Mouse (Mus musculus) left cerebral cortex, postnatal 10 days (tissue): ENCODE data around the gene Galntl6. TPM values are rescaled to one million over a fixed set of nuclear protein-coding genes. Genes with fewer than 3 reads are reported as not detected.

ENCODE experiments used
- DNase-seq, 2 experiments: peaks; one replicate each; pipeline ENCODE4 v3.0.0; 2021 to 2022; ENCODE audit warnings: low spot score in 2 of 2, mixed read lengths in 1 of 2; ENCODE audit errors: extremely low spot score in 1 of 2
- intact Hi-C: fragments of 180-260 bp; cut with DNase I; formaldehyde crosslinking; loops from one replicate; pipeline ENCODE4 v1.15.1; 2025
- total RNA-seq, 2 experiments: library from RNA; stranded (reverse); gene quantifications; 2 replicates each; pipeline ENCODE4 v1.2.3; 2021

The Galntl6 gene
- total RNA-seq, 2 experiments from 2014 or later, result 47.6 to 48.8 TPM

- intact Hi-C loops, result no loop called here
- peak in 1 of 2 experiments; percentile 17 for DNase-seq
Observed at GRCm38 (mm10) chr8:58025094-58025493, 887.3 kb downstream of the Galntl6 start.

- intact Hi-C loops, result no loop called here
- no peak for DNase-seq
Observed at GRCm38 (mm10) chr8:58023426-58024176, 888.8 kb downstream of the Galntl6 start.

GRCm38 (mm10) chr8:57989428-57990171 lies 922.8 kb downstream of the Galntl6 start:
- DNase-seq, result peak in 1 of 2 experiments; percentile 9
- intact Hi-C loops, result no loop called here

GRCm38 (mm10) chr8:57977372-57977771 lies 935.1 kb downstream of the Galntl6 start:
- intact Hi-C loops, result no loop called here
- no peak for DNase-seq

GRCm38 (mm10) chr8:57974093-57974492 lies 938.3 kb downstream of the Galntl6 start:
- intact Hi-C loops, result no loop called here
- DNase-seq, result no peak

- intact Hi-C loops, result no loop called here
Observed at GRCm38 (mm10) chr8:57972832-57973231, 939.6 kb downstream of the Galntl6 start.

GRCm38 (mm10) chr8:57966676-57967075 lies 945.8 kb downstream of the Galntl6 start:
- intact Hi-C loops, result no loop called here
- no peak for DNase-seq

More at GRCm38 (mm10) chr8:57972832-57973231, 939.6 kb downstream of the Galntl6 start:
- DNase-seq, result no peak

GRCm38 (mm10) chr8:57965508-57965907 lies 946.9 kb downstream of the Galntl6 start:
- intact Hi-C loops, result no loop called here
- DNase-seq, result no peak

- intact Hi-C loops, result no loop called here
- DNase-seq, result peak; percentile 34 to 46
Observed at GRCm38 (mm10) chr8:57962286-57963110, 949.9 kb downstream of the Galntl6 start.

- no peak for DNase-seq
- intact Hi-C loops, result no loop called here
Observed at GRCm38 (mm10) chr8:57959136-57959535, 953.3 kb downstream of the Galntl6 start.

- intact Hi-C loops, result no loop called here
Observed at GRCm38 (mm10) chr8:57958121-57958901, 954.1 kb downstream of the Galntl6 start.

GRCm38 (mm10) chr8:57955501-57955900 lies 956.9 kb downstream of the Galntl6 start:
- no peak for DNase-seq
- intact Hi-C loops, result no loop called here

More at GRCm38 (mm10) chr8:57958121-57958901, 954.1 kb downstream of the Galntl6 start:
- DNase-seq, result no peak

GRCm38 (mm10) chr8:57941113-57941512 lies 971.3 kb downstream of the Galntl6 start:
- intact Hi-C loops, result loop anchor here (10.0 kb wide), 1 partner anchor 194 kb away; no protein-coding TSS in a partner anchor
- no peak for DNase-seq

- DNase-seq, result no peak
- intact Hi-C loops, result loop anchor here (10.0 kb wide), 1 partner anchor 195 kb away; no protein-coding TSS in a partner anchor
Observed at GRCm38 (mm10) chr8:57939856-57940420, 972.5 kb downstream of the Galntl6 start.

GRCm38 (mm10) chr8:57939177-57939855 lies 973.1 kb downstream of the Galntl6 start:
- DNase-seq, result peak; percentile 60 to 72
- intact Hi-C loops, result no loop called here

GRCm38 (mm10) chr8:57927074-57927473 lies 985.4 kb downstream of the Galntl6 start:
- DNase-seq, result no peak
- intact Hi-C loops, result no loop called here

GRCm38 (mm10) chr8:57923556-57923955 lies 988.9 kb downstream of the Galntl6 start:
- DNase-seq, result no peak
- intact Hi-C loops, result no loop called here
